Comparison of ENCODE assay signal across 10 mouse cellular contexts in genomic region chr6:149139471-149139870, GRCm38 (mm10). TPM values are rescaled to one million over a fixed set of nuclear protein-coding genes. Genes with fewer than 3 reads are reported as not detected.
DNase-seq lines count a peak whose midpoint lies in the region; ATAC-seq and TF ChIP-seq lines count a peak whose summit lies in the region.
"Had no signal": no experiment of that assay in that cellular context is flagged by ENCODE, and none has a peak within 500 bp of the region (broad histone marks: within the 10 kb centered on the region; RNA-seq: fewer than 3 reads in every experiment).

TSS of gene Etfbkmt (plus strand) at chr6:149139849.

- WGBS in liver, embryonic 11.5 days = 79% methylated on average over 1 of the region's 1 CpGs
- WGBS in liver, postnatal 0 days (ENCODE audit: insufficient replicate concordance) = 63% methylated on average over 1 of the region's 1 CpGs
- 84% methylated on average over 1 of the region's 1 CpGs for WGBS in embryonic facial prominence, embryonic 10.5 days

- no peak for ATAC-seq in liver, embryonic 11.5 days (replicated peaks; ENCODE audit: low FRiP score)
- ATAC-seq in liver, postnatal 0 days = no peak

- TF ChIP-seq EP300 in liver, postnatal 0 days (IDR thresholded peaks at IDR 0.05; ENCODE audit: low read depth) = no peak

- no peak within 1 kb of the TSS for H3K27ac ChIP-seq in liver, embryonic 11.5 days (ENCODE audit: low read depth, low read length)
- no peak within 1 kb of the TSS for H3K27ac ChIP-seq in liver, postnatal 0 days (ENCODE audit: low read depth)
- no peak within 1 kb of the TSS for H3K27ac ChIP-seq in embryonic facial prominence, embryonic 10.5 days (replicated peaks)
- H3K27ac ChIP-seq: neural tube, embryonic 12.5 days had no signal

- 0 out of 2 replicates have a peak, but pooled peaks cover 5% of the 10 kb centered on the region for H3K36me3 ChIP-seq in liver, embryonic 11.5 days (ENCODE audit: control insufficient read depth, insufficient read depth, low read length)
- peaks cover under 1% of the 10 kb centered on the region; the same call in 1 of the 2 replicates for H3K36me3 ChIP-seq in liver, postnatal 0 days (replicated peaks; ENCODE audit: insufficient read depth, low read length)
- H3K36me3 ChIP-seq in embryonic facial prominence, embryonic 10.5 days (replicated peaks) = peaks cover 15% of the 10 kb centered on the region
- no peaks in the 10 kb centered on the region for H3K36me3 ChIP-seq in myocyte (ENCODE audit: control insufficient read depth, insufficient read depth)
- H3K36me3 ChIP-seq: neural tube, embryonic 12.5 days had no signal

- no peaks in the 10 kb centered on the region for H3K9me3 ChIP-seq in liver, embryonic 11.5 days (ENCODE audit: control insufficient read depth, low read length)
- H3K9me3 ChIP-seq in liver, postnatal 0 days (ENCODE audit: low read length) = no peaks in the 10 kb centered on the region; the same call in 1 of the 2 replicates
- no peaks in the 10 kb centered on the region for H3K9me3 ChIP-seq in embryonic facial prominence, embryonic 10.5 days
- H3K9me3 ChIP-seq: neural tube, embryonic 12.5 days had no signal

- peaks cover 6% of the 10 kb centered on the region; the same call in 1 of the 2 replicates for H3K4me1 ChIP-seq in liver, embryonic 11.5 days (replicated peaks; ENCODE audit: control insufficient read depth, insufficient read depth, low read length)
- peaks cover 6% of the 10 kb centered on the region; the same call in 1 of the 2 replicates for H3K4me1 ChIP-seq in liver, postnatal 0 days (ENCODE audit: insufficient read depth)
- peaks cover 15% of the 10 kb centered on the region for H3K4me1 ChIP-seq in embryonic facial prominence, embryonic 10.5 days

- no peak within 1 kb of the TSS for H3K4me2 ChIP-seq in liver, embryonic 11.5 days
- no peak within 1 kb of the TSS for H3K4me2 ChIP-seq in liver, postnatal 0 days (ENCODE audit: low read depth, low read length)
- no peak within 1 kb of the TSS for H3K4me2 ChIP-seq in myocyte (ENCODE audit: low read depth)

- no peak for TF ChIP-seq POLR2A in myocyte (IDR thresholded peaks at IDR 0.05; ENCODE audit: insufficient read length, low read depth)

- no peak for TF ChIP-seq CTCF in liver, postnatal 0 days (IDR thresholded peaks at IDR 0.05; ENCODE audit: low read depth)

- H3K79me2 ChIP-seq in myocyte (ENCODE audit: control insufficient read depth, insufficient read depth) = peaks cover 9% of the 10 kb centered on the region

- DNase-seq in liver, embryonic 11.5 days (ENCODE audit: low spot score) = no peak
- no peak for DNase-seq in liver, postnatal 0 days
- DNase-seq in embryonic facial prominence, embryonic 10.5 days (ENCODE audit: low spot score) = no peak
- DNase-seq in heart, postnatal 4 days = no peak
- DNase-seq in cerebellum, postnatal 36 days = no peak
- no peak for DNase-seq in thymus, postnatal 25 days
- DNase-seq in gastrocnemius, postnatal 10 days = no peak
- DNase-seq: thymus, postnatal 36 days had no signal

- H3ac ChIP-seq in myocyte (ENCODE audit: control insufficient read depth, insufficient read length) = no peak within 1 kb of the TSS

- no peaks in the 10 kb centered on the region for H3K27me3 ChIP-seq in liver, embryonic 11.5 days (replicated peaks; ENCODE audit: control insufficient read depth, insufficient read depth, low read length)
- H3K27me3 ChIP-seq in liver, postnatal 0 days (ENCODE audit: insufficient read depth, low read length) = no peaks in the 10 kb centered on the region
- no peaks in the 10 kb centered on the region for H3K27me3 ChIP-seq in embryonic facial prominence, embryonic 10.5 days (replicated peaks; ENCODE audit: low read depth, poor library complexity, severe bottlenecking)
- no peaks in the 10 kb centered on the region for H3K27me3 ChIP-seq in myocyte (ENCODE audit: control insufficient read depth, insufficient read depth, insufficient read length)
- H3K27me3 ChIP-seq: neural tube, embryonic 12.5 days had no signal

- no peak within 1 kb of the TSS for H3K4me3 ChIP-seq in liver, embryonic 11.5 days (ENCODE audit: low read depth, low read length)
- no peak within 1 kb of the TSS for H3K4me3 ChIP-seq in liver, postnatal 0 days (ENCODE audit: low read depth, low read length)
- no peak within 1 kb of the TSS for H3K4me3 ChIP-seq in embryonic facial prominence, embryonic 10.5 days
- peak within 1 kb of the TSS; percentile 38 for H3K4me3 ChIP-seq in myocyte

- H3K9ac ChIP-seq in liver, embryonic 11.5 days (ENCODE audit: low read depth, low read length) = no peak within 1 kb of the TSS
- no peak within 1 kb of the TSS for H3K9ac ChIP-seq in liver, postnatal 0 days (replicated peaks)

TF ChIP-seq in myocyte, 11 proteins besides CTCF, POLR2A, EP300 and RAD21:
- TF ChIP-seq SRF (IDR thresholded peaks at IDR 0.05; ENCODE audit: control insufficient read depth, insufficient read length, low read depth) = no peak
- no peak for TF ChIP-seq TCF3 (IDR thresholded peaks at IDR 0.05; ENCODE audit: insufficient read length, low read depth)
- no peak for TF ChIP-seq MAX (IDR thresholded peaks at IDR 0.05; ENCODE audit: low read depth)
- no peak for TF ChIP-seq CEBPB (IDR thresholded peaks at IDR 0.05; ENCODE audit: insufficient read depth, poor library complexity, severe bottlenecking)
- no peak for TF ChIP-seq E2F4 (IDR thresholded peaks at IDR 0.05; ENCODE audit: insufficient read depth)

RNA-seq across cellular contexts. Expression of gene Etfbkmt, which starts in this region (rescaled TPM):
- polyA plus RNA-seq in liver, embryonic 11.5 days (2014; fragmentation: Nextera tagmentation; extraction: Ambion mirVana) = 14.2 and 14.9 TPM in 2 replicates
- polyA plus RNA-seq in liver, postnatal 0 days (2015; fragmentation: Nextera tagmentation; extraction: Ambion mirVana) = 9.7 and 9.8 TPM in 2 replicates
- polyA plus RNA-seq in embryonic facial prominence, embryonic 10.5 days (2016; fragmentation: Nextera tagmentation; extraction: Ambion mirVana) = 13.9 and 16.1 TPM in 2 replicates
- total RNA-seq in heart, postnatal 4 days (2021) = 10 to 100 TPM; 12.2 to 15.7 TPM
- 7.2 TPM for polyA plus RNA-seq in myocyte (2012; fragmentation: generic; extraction: Trizol)
- total RNA-seq in gastrocnemius, postnatal 10 days (2021) = 10 to 100 TPM in 1 of 2 experiments, 1 to 10 TPM in 1; 7.5 to 13.5 TPM
